Mouse (Mus musculus) midbrain, embryonic 13.5 days (tissue): Measurements from ENCODE around the gene Tmed9. TPM values are rescaled to one million over a fixed set of nuclear protein-coding genes. Genes with fewer than 3 reads are reported as not detected.
"Not testable (repeated sequence)": the region's sequence is repeated elsewhere in the genome, so short reads cannot be mapped to it uniquely, and the experiment has no call there.

Experiments used
- ATAC-seq: fragments of 200-750 bp; cut with Nextera tagmentation; 2 replicates; pipeline ENCODE4 v1.8.0; 2017; ENCODE audit warnings: mild to moderate bottlenecking, moderate TSS enrichment, moderate library complexity
- H3K27ac ChIP-seq: fragments of 300-500 bp; sonication (generic); 2 replicates; pipeline ENCODE4 v1.5.1; 2015; ENCODE audit warnings: inconsistent platforms, mild to moderate bottlenecking, moderate library complexity
- H3K27me3 ChIP-seq: fragments of 300-500 bp; sonication (generic); 2 replicates; pipeline ENCODE4 v1.6.1; 2015; ENCODE audit warnings: mild to moderate bottlenecking, inconsistent platforms
- H3K36me3 ChIP-seq: fragments of 300-500 bp; sonication (generic); 2 replicates; pipeline ENCODE4 v1.6.1; 2015; ENCODE audit warnings: mild to moderate bottlenecking, inconsistent platforms
- H3K4me1 ChIP-seq: fragments of 300-500 bp; sonication (generic); replicated peaks from 2 replicates; pipeline ENCODE4 v1.6.1; 2015; ENCODE audit warnings: inconsistent platforms
- H3K4me2 ChIP-seq: fragments of 300-500 bp; sonication (generic); replicated peaks from 2 replicates; pipeline ENCODE4 v1.6.1; 2015; ENCODE audit warnings: moderate library complexity, mild to moderate bottlenecking, inconsistent platforms
- H3K4me3 ChIP-seq: fragments of 300-500 bp; sonication (generic); replicated peaks from 2 replicates; pipeline ENCODE4 v1.5.1; 2015; ENCODE audit warnings: mild to moderate bottlenecking, inconsistent platforms
- H3K9ac ChIP-seq: fragments of 300-500 bp; sonication (generic); replicated peaks from 2 replicates; pipeline ENCODE4 v1.6.1; 2015; ENCODE audit warnings: mild to moderate bottlenecking, inconsistent platforms
- H3K9me3 ChIP-seq: fragments of 300-500 bp; sonication (generic); 2 replicates; pipeline ENCODE4 v1.6.1; 2016; ENCODE audit warnings: mild to moderate bottlenecking, inconsistent platforms
- WGBS: fragments of 180-500 bp; shearing (Covaris S2); methylation state at CpG from one replicate; pipeline ENCODE4 v1.1.7; 2015; 5-methylcytosine and 5-hydroxymethylcytosine counted together
- polyA plus RNA-seq: library from polyadenylated mRNA; unstranded; fragments of >200 nt; fragmentation: Nextera tagmentation; extraction: Ambion mirVana; gene quantifications from 2 replicates; pipeline ENCODE4 v1.2.1, GENCODE M21; 2015

Gene Tmed9
- polyA plus RNA-seq, 1 experiment from 2014 or later = 125 TPM

DNA sequence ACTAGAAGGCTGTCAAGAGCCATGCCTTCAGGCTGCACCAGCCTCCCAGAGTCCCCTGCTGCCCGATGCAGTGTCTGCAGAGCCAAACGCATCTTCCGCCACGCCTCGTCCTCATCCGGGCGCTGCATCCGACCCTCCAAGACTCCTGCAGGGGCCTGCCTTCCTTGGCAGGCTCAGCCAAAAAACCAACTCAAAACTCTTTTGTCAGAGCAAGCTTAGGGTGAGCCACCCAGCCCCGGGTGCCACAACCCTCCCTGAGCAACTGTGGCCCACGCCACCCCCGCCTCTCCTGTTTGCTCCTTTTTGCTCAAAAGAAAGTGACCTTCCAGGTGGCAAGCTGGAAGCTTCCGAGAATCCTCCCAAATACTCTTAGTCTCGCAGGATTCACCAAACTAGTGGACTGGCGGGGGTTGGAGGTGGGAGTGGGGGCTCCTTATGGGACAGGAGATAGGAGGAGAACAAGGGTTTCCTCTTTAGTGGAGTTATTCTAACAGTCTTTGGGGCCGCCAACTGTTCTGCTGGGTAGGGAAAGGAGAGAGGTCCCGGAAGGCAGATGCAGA is 3.7 kb upstream of the Tmed9 start:
- ATAC-seq = peak; percentile 22
- no peaks in the 10 kb centered on the region for H3K27me3 ChIP-seq
- peak overlapping the region; percentile 92 for H3K27ac ChIP-seq
- H3K36me3 ChIP-seq = peaks cover 28% of the 10 kb centered on the region; the same call in 1 of the 2 replicates
- no peaks in the 10 kb centered on the region for H3K9me3 ChIP-seq
- peaks cover 44% of the 10 kb centered on the region for H3K4me1 ChIP-seq
- 2% methylated on average over 16 of the region's 16 CpGs for WGBS
- H3K9ac ChIP-seq = peak overlapping the region; percentile 94
- H3K4me2 ChIP-seq = peak overlapping the region; percentile 99
- H3K4me3 ChIP-seq = peak overlapping the region; percentile 85

DNA sequence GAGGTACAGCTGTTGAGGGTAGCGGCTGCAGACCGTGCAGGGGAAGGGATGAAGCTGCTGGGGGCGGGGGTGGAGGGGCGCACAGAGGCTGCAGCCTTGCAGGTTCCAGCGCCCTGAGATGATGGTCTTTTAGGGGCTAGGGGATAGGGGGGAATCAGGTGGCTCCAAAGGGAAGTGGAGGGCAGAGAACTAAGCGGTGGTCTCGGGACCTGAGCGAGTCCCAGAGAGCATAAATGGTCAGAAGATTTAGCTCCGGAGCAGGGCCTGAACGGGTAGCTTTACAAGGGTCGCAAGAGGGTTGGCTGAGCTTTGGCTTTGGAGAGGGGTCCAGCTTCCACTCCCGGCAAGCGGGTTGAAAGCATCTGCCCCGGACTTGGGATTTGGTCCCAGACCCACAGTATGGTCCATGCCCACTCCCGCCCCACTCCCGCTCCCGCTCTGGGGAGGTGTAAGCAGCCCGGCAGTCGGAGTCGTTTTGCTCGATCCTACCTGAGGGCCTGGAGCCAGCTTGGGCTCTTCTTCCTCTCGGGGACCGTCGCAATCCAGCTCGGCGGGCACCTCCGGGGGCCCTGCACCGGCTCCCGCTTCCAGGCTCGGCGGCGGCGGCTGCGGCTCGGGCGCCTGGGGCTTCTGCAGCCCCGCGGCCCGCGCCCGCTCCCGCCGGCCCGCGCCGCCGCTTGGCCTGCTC is 3.1 kb upstream of the Tmed9 start:
- WGBS = under 1% methylated on average over 47 of the region's 47 CpGs
- H3K4me1 ChIP-seq = peaks cover 41% of the 10 kb centered on the region
- peak; percentile 87 for ATAC-seq
- H3K4me2 ChIP-seq = peak overlapping the region; percentile 99
- peak overlapping the region; percentile 85 for H3K4me3 ChIP-seq
- no peaks in the 10 kb centered on the region for H3K9me3 ChIP-seq
- peak overlapping the region; percentile 92 for H3K27ac ChIP-seq
- H3K36me3 ChIP-seq = peaks cover 22% of the 10 kb centered on the region; the same call in 1 of the 2 replicates
- H3K27me3 ChIP-seq = no peaks in the 10 kb centered on the region
- H3K9ac ChIP-seq = peak overlapping the region; percentile 94

DNA sequence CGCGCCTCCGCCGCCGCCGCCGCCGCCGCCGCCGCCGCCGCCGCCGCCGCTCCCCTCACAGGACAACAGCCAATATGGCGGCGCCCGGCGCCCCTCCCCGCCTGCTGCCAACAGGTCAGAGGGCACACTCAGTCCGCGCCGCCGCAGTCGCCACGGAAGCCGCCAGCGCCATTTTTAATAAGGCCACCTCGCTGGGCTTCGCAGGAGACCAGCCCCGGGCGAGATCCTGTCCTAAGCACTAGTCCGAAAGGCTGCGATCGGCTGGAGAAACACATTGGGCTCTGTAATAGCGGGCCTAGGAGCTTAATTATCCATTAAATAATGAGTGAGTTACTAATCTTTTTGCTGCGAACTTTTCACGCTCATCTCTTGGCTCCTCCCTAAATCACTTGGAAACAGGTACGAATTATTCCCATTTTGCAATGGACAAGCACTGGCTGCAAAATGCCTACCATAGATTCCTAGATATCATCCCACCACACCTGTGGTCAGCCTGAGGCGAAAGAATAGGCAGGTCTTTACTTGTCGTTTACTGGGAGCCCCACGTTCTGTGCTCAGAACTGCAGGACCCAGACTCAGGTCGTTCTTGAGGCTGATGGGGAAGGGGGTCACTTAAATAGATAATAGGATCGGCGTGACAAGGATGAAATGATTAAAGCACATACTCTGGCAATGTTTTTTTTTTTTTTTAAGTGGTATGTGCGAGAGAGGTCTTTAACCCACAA is 2.3 kb upstream of the Tmed9 start, which contains the start of gene Fam193b:
Fam193b (minus strand) TSS at position 94 of the 725 bp plus-strand sequence.
- Histone ChIP-seq H3K4me1 (peaks cover 41% of the 10 kb centered on the region), H3K36me3 (peaks cover 14% of the 10 kb centered on the region; the same call in 1 of the 2 replicates), H3K4me3 (peak within 1 kb of the TSS; percentile 85), H3K9me3 (no peaks in the 10 kb centered on the region), H3K4me2 (peak within 1 kb of the TSS; percentile 99), H3K27ac (peak within 1 kb of the TSS; percentile 92), H3K27me3 (no peaks in the 10 kb centered on the region), H3K9ac (peak within 1 kb of the TSS; percentile 94)
- ATAC-seq = peak; percentile 88
- WGBS = 2% methylated on average over 34 of the region's 47 CpGs

DNA sequence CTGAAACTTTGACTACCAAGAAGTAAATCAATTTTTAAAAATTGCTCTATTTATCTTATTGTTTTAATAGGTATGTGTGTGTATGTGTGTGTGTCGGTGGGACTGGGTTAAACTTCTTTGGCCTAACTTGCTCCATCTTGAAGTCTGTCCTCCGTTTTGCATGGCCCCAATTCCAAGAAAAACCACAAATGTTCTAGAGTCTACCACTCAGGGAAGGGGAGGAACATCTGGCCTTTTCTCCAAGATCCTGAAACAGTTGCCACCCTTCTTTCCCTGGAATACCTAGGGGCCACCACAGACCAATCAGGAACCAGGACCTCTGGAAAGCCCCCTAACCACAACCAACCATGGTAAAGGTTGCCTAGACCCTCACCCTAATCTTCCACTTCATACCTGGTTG is 1.6 kb upstream of the Tmed9 start:
- Histone ChIP-seq H3K27ac (no peak overlapping the region), H3K4me1 (peaks cover 38% of the 10 kb centered on the region), H3K4me2 (peak overlapping the region; percentile 24), H3K4me3 (peak overlapping the region; percentile 85), H3K9me3 (no peaks in the 10 kb centered on the region), H3K9ac (no peak overlapping the region), H3K36me3 (peaks cover 9% of the 10 kb centered on the region; the same call in 1 of the 2 replicates), H3K27me3 (no peaks in the 10 kb centered on the region)
- ATAC-seq = no peak
- 82% methylated on average over 2 of the region's 2 CpGs for WGBS

DNA sequence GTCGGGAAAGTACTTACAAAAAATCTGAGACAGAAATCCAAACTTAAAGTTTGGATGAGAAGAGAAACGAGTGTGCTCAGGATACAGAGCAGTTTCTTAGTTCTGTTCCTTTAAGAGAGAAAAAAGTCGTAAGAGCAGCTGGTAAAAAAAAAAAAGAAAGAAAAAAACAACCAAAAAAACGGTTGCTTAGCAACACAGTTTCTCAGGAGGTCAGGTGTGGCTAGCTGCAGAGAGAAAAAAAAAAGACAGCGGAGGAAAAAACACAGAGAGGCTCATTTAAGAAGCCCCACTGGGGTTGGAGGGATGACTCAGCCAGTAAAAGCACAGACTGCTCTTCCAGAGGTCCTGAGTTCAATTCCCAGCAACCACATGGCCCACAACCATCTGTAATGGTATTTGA is 789 bp downstream of the Tmed9 start:
- WGBS = 74% methylated on average over 5 of the region's 5 CpGs
- no peak overlapping the region for H3K9ac ChIP-seq
- H3K4me3 ChIP-seq = no peak overlapping the region
- H3K36me3 ChIP-seq = no peaks in the 10 kb centered on the region
- no peak overlapping the region for H3K27ac ChIP-seq
- H3K9me3 ChIP-seq = 0 out of 2 replicates have a peak, but pooled peaks cover 3% of the 10 kb centered on the region
- H3K27me3 ChIP-seq = no peaks in the 10 kb centered on the region
- peaks cover 16% of the 10 kb centered on the region for H3K4me1 ChIP-seq
- ATAC-seq = no peak
- no peak overlapping the region for H3K4me2 ChIP-seq

DNA sequence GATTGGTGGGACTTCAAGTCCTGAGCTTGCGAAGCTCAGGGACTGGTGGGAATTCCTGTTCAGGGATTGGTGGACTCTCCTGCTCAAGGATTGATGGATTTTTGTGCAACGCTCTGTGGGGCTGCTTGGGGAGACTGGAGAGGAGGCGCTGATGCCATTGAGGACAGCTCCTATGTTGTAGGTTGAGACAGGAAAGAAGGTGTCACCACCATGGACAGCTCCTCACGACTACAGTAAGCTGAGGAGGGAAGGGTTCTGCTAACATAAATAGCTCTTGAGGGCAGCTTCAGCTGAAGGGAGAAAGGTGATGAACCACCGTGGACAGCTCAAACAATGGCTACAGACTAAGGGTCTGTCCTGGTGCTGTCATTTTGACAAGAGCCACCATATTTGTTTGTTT is 2.4 kb downstream of the Tmed9 start:
- no peak overlapping the region for H3K4me2 ChIP-seq
- H3K9me3 ChIP-seq = 0 out of 2 replicates have a peak, but pooled peaks cover 3% of the 10 kb centered on the region
- no peaks in the 10 kb centered on the region for H3K27me3 ChIP-seq
- H3K9ac ChIP-seq = no peak overlapping the region
- 74% methylated on average over 5 of the region's 5 CpGs for WGBS
- peaks cover 10% of the 10 kb centered on the region for H3K4me1 ChIP-seq
- no peak overlapping the region for H3K27ac ChIP-seq
- H3K4me3 ChIP-seq = no peak overlapping the region
- H3K36me3 ChIP-seq = no peaks in the 10 kb centered on the region
- no peak for ATAC-seq

DNA sequence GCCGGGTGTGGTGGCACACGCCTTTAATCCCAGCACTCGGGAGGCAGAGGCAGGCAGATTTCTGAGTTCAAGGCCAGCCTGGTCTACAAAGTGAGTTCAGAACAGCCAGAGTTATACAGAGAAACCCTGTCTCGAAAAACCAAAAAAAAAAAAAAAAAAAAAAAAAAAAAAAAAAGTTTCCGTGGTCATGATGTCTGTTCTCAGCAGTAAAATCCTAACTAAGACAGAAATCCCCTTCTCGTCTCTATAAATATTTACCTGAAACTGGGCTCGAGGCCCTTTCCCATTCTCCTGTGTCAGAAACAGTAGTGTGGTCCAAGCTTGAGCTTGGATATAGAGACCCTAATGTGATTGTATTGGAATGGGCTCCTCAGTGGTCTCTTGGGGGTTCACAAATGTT is 3.3 kb downstream of the Tmed9 start:
- H3K9ac ChIP-seq, H3K4me3 ChIP-seq, H3K36me3 ChIP-seq, H3K4me1 ChIP-seq, H3K27me3 ChIP-seq, H3K27ac ChIP-seq, ATAC-seq, H3K4me2 ChIP-seq, H3K9me3 ChIP-seq: not testable (repeated sequence)
- 91% methylated on average over 7 of the region's 7 CpGs for WGBS

DNA sequence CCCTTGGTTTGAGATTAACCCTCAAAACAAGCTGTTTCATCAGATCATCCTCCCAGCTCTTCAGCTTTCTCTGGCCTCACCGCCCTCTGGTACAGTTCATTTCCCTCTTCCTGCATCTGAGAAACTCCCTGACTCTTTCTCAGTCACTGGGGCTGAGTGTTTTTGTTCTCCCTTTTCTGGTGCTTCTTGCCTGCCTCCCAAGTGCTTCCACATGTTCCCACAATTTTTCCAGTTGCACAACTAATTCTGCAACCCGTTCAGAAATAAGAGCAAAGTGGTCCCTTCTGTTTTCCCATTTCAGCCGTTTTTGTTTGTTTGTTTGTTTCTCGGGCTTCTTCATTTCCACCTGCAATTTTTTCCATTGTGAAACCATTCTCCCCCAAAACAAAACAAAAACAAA is 4.6 kb downstream of the Tmed9 start:
- Histone ChIP-seq H3K4me3 (no peak overlapping the region), H3K9ac (no peak overlapping the region), H3K9me3 (0 out of 2 replicates have a peak, but pooled peaks cover 3% of the 10 kb centered on the region), H3K4me2 (no peak overlapping the region), H3K36me3 (no peaks in the 10 kb centered on the region), H3K27me3 (no peaks in the 10 kb centered on the region), H3K27ac (no peak overlapping the region), H3K4me1 (no peaks in the 10 kb centered on the region)
- ATAC-seq = no peak
- WGBS = 87% methylated on average over 4 of the region's 4 CpGs

DNA sequence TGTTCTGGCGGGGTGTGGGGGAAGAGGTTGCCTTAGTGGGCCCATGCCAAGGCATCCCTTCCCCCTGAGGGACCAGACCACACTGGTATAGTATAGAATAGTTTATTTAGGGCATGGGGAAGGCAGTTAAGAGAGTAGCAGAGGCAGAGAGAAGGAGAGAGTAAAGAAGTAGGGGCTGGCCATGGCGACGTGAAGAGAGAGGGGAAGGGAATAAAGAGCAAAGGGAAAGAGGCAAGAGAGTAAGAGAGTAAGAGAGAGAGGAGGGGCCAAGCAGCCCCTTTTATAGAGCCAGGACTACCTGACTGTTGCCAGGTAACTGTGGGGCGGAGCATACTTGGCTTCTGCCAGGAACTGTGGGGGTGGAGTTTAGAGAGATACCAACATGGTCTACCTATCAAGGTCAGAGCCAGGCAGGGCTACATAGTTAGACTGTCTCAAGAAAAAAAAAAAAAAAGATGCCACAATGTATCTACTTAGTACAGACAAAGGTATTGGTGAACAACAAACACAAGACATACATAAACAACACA is 18.5 kb downstream of the Tmed9 start:
- Histone ChIP-seq H3K4me1 (peaks cover 13% of the 10 kb centered on the region), H3K36me3 (peaks cover 26% of the 10 kb centered on the region), H3K27me3 (peaks cover 11% of the 10 kb centered on the region; the same call in 1 of the 2 replicates), H3K27ac (no peak overlapping the region), H3K4me2 (no peak overlapping the region), H3K4me3 (no peak overlapping the region), H3K9ac (no peak overlapping the region), H3K9me3 (no peaks in the 10 kb centered on the region)
- WGBS = 72% methylated on average over 4 of the region's 4 CpGs
- ATAC-seq = no peak

DNA sequence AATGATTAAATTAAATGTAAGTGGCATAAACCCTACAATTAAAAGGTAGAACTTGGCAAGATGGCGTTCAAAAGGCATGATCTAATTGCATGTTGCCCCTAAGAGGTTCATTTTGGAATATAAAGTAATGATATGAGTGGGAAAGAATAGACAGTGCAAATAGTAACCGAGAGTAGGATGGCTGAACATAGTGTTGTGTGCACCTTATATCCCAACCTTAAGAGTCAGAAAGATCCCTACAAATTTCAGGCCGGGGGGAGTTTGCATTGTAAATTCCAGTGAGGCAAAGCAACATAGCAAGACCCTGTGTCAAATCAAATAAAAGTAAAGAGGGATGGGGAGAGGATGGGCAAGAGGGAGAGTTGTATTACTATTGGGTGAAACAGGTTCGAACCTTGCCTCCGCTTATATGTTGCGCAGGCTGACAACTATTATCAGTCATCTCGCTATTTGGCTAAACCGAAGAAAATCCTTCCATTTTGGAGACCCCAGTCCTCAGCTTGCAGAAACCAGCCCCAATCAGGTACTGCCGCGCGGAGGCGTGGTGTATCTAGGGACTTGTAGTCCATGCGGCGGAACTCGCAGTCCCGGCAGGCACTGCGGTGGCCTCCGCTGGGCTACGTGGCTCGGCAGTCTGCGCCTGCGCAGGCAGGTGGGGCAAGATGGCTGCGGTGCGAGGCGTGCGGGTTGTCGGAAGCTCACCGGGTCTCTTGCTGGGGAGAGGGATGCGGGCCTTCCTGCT is 19.2 kb downstream of the Tmed9 start:
- Histone ChIP-seq H3K9me3 (no peaks in the 10 kb centered on the region), H3K36me3 (peaks cover 32% of the 10 kb centered on the region), H3K27me3 (peaks cover 11% of the 10 kb centered on the region; the same call in 1 of the 2 replicates), H3K4me1 (peaks cover 13% of the 10 kb centered on the region), H3K4me2 (peak overlapping the region; percentile 70), H3K4me3 (peak overlapping the region; percentile 86), H3K27ac (peak overlapping the region; percentile 80), H3K9ac (peak overlapping the region; percentile 84)
- 5% methylated on average over 29 of the region's 29 CpGs for WGBS
- ATAC-seq = peak; percentile 99

DNA sequence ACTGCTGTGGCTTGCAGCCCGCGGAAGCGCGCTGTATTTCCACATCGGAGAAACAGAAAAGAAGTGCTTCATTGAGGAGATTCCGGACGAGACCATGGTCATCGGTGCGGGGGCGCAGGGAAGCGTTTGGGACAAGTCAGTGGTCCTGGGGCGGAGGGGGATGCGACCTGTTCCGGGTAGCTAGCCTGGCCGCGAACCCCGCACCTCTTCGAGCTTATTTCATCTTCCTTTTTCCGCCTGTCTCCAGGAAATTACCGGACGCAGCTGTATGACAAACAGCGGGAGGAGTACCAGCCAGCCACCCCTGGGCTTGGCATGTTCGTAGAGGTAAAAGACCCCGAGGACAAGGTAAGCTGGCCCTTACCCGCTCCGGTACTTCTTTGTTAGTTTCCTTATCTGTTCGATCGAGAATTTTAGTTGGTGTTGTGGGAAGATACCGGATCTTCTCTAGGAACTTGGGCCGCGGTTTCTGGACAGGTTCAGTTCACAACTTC is 19.8 kb downstream of the Tmed9 start:
- Histone ChIP-seq H3K27me3 (peaks cover 11% of the 10 kb centered on the region; the same call in 1 of the 2 replicates), H3K36me3 (peaks cover 38% of the 10 kb centered on the region), H3K4me2 (peak overlapping the region; percentile 70), H3K27ac (peak overlapping the region; percentile 67), H3K4me3 (peak overlapping the region; percentile 86), H3K9me3 (no peaks in the 10 kb centered on the region), H3K9ac (peak overlapping the region; percentile 84), H3K4me1 (peaks cover 13% of the 10 kb centered on the region)
- ATAC-seq = peak; percentile 78; the same call in 1 of the 2 replicates
- WGBS = under 1% methylated on average over 31 of the region's 31 CpGs
